Mouse (Mus musculus) urinary bladder, postnatal 10 days (tissue): ENCODE results near the gene Iqschfp.
"Not testable (repeated sequence)": the region's sequence is repeated elsewhere in the genome, so short reads cannot be mapped to it uniquely, and the experiment has no call there.

Source experiments
- DNase-seq: peaks from one replicate; pipeline ENCODE4 v3.0.0; 2022; ENCODE audit warnings: low spot score

Gene Iqschfp

DNA sequence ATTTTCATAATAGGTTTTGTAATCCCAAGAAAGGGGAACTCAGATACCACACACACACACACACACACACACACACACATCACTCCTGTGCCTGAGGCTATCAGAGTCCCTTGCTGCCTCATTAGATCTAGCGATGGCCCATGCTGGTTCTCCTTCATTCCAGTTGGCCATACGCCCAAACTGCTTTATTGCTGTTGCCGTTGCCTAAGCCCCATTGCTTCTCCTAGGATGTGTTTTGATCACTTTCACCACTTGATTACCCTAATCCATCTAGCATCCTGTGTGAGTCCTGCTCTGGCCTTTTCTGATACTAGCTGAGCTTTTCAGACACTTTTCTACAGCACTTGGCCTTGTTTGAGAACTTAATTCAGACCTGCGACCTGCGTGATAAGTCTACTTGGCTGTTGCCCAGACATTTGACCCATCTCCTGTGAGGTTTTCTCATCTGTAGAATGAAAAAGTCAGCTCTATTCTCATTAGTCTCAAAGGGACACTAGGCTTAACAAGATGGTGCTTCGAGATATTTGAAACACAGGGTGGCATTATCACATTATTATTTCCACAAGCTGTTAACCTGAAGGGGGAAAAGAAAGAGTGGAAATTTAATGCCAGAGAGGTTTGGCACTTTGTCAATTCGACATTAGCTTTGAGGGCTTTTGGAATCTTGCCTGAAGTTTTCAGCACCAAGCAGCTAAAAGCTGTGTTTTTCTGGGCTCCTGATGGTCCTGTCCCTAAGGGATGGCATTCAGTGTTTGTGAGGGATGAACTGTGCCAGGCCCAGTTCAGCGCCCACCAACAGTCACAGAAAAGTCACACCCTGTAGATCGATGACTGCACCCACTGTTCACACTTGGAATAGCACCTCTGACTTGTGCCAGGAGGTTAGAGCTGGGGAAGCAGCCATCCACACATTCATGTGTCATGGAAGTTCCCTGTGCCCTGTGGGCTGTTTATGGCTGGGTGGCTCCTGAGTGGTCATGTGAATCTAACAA is 179.7 kb downstream of the Iqschfp start:
- DNase-seq, result no peak

DNA sequence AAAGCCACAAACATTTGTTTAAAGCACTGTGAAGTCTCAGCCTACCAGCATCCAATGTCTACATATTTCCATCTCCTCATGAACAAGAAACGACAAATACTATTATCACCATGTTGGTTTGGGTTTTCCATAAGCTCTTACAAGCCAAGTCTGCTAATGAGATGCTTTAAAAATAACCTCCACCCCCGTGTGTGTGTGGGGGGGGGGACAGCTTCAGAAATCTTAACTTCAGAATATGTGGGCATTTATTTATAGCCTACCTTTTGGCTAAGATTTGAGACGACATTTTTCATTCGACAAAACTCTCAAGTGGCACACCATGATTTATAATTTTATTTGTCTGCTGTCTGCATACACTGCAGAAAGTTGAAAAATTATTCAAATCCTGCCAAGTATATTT is 185.4 kb downstream of the Iqschfp start:
- no peak for DNase-seq

- no peak for DNase-seq
Measured at GRCm38 (mm10) chr3:68085024-68085423, 193.0 kb downstream of the Iqschfp start.

DNA sequence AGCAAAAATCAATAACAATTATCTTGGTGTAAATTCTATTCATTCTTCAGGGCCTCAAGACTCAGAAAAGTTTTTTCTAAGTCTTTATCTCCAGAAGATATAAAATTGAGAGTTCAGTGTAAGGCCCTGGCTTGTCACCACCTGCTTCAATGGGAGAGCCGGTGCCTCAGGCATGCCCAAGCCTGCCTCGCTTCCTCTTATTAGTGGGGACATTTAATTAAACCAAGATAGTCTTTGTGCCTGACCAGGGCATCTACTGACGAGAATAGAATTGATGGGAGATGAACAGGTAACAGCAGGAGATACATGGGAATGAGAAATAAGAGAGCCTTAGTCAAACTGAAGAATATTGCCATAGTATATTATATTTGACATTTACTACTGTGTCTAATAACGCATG is 200.1 kb downstream of the Iqschfp start:
- no peak for DNase-seq

GRCm38 (mm10) chr3:68096724-68097431 is 204.8 kb downstream of the Iqschfp start:
- DNase-seq, result no peak

- DNase-seq, result not testable (repeated sequence)
Measured at GRCm38 (mm10) chr3:68099561-68099960, 207.5 kb downstream of the Iqschfp start.

DNA sequence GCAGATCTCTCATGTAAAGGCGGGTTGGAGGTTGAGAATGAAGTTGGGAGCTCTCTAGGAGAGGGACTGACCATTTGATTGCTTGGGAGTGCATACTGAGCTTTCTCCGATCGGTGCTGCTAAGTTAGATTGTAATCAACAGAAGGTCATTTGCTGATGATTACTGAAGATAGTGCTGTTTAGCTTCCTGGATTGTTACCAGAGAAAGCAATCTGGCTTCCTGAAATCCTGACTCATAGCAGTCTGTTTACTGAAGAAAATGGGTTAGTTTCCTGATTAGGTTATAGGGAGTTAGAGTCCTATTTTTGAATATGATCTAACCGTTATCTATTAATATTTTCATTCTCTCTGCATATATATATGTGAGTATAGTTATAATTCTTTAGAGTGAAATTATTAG is 209.3 kb downstream of the Iqschfp start:
- DNase-seq, result no peak

DNA sequence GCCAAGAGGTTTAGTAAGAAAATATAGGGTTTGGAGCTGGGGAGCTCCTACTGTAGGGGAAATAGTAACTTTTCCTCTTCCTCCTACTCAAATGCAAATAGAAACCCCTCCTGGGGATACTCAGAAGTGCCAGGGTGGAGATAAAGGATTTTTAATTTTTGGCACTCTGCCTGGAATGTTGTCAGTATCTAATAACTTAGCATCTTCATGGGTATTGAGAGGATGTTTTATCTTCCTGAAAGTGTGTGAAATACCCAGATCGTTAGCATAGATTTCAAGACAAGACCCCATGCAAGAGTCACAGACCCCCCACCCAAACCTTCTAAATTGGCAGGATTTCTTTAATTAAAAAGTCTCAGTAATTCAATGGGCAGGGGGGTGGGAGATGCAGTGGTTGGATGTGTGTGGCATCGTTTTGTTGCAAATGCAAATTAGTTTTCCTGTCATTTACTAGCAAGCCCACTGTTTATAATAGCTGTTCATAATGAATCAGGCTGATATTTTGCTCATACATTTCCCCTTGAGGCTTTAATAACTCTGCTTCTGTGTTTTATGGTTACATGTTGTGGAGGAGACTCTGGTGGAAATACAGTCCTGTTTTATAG is 213.2 kb downstream of the Iqschfp start:
- no peak for DNase-seq

DNA sequence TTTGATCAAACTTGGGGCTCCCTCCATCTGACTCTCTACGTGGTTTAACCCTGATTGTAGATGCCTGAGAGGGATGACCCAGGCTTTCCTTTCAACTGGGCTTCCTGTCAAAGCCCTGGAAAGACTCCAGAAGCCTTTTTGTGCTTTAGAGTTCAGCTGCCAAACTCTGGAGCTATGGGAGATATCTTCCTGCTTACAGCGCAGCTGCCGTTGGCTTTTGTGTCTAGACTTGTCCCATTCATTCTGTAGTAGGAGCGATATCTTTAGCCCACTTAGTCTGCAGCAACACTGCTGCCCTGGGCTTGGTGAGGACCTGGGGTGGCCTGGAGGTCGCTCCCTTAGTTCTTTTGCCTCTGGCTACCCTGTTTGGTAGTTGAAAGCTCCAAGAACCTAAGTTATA is 229.3 kb downstream of the Iqschfp start:
- DNase-seq, result no peak

GRCm38 (mm10) chr3:68126284-68126856 is 234.3 kb downstream of the Iqschfp start:
- no peak for DNase-seq

DNA sequence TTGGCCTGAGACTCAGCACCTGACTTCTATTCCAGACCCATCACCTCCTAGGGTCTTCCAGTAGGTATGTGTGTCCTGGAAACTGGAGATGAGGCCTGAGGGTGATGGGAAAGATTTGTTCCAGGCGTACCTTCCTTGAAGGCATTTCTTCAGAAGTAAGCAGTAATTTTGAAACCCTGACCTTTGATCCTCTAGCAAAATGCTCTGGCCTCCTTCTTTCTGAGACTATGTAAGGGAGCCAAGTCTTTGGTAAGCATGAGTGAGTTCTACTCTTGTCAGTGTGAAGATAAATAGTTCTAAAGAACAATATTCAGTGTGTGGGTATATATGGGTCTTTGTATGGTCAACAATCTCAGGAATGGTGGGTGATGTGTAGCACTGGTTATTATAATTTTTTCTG is 238.4 kb downstream of the Iqschfp start:
- no peak for DNase-seq

GRCm38 (mm10) chr3:68138833-68139627 is 247.0 kb downstream of the Iqschfp start:
- DNase-seq, result no peak

GRCm38 (mm10) chr3:68150688-68151087 is 258.7 kb downstream of the Iqschfp start:
- no peak for DNase-seq

GRCm38 (mm10) chr3:68160175-68160574 is 268.1 kb downstream of the Iqschfp start:
- DNase-seq, result no peak

DNA sequence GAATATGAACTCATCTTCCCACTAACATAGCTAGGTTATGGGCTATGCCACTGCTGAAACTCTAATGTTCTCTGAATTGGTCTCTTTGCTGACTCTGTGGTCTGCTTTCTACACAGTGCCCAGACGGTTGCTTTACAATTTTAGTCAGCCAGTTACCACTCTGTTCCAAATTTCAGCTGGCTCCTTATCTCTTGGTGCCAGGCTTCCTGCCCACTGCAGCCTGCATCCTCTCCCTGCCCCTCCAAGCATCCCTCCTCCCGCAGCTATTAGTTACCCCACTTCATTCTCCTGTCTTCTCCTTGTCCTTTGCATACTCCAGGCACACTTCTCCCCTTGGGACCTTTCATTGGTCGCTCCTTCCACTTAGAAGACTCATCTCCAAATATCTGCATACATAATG is 268.7 kb downstream of the Iqschfp start:
- DNase-seq, result no peak

DNA sequence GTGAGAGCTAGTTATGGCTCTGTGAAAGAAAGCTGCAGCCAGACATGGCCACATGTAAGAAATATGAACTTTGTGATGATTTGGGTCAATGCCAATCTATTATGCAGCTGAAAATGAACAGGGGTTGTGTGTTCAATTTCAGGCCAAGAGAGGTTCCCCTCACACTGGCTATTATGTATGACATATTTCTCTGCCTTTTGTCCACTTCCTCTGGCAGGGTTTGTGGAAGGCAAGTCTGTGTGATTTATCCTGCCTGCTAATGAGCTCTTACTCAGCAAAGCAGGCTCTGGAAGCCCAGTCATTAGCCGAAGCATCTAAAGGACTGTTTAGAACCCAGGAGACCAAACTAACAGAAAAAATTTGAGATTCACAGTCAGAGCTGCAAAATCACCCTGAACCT is 286.2 kb downstream of the Iqschfp start:
- no peak for DNase-seq

DNA sequence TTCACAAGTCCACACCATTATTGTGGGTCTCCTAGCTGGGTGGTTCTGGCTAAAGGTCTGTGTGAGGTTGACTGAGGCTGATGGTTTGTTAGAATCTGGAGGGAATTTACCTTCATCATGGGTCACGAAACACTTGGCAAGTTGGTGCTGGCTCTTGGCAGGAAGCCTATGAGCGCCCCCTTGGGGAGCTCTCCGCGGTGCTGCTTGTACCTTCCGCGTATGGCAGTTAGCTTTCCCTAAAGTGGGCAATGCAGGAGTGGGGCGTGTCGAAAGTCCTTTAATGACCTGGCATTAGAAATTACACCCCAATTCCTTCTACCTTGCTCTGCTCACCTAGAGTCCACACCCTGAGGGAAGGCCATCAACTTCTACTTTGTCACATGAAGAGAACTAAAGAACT is 295.4 kb downstream of the Iqschfp start:
- DNase-seq, result no peak

DNA sequence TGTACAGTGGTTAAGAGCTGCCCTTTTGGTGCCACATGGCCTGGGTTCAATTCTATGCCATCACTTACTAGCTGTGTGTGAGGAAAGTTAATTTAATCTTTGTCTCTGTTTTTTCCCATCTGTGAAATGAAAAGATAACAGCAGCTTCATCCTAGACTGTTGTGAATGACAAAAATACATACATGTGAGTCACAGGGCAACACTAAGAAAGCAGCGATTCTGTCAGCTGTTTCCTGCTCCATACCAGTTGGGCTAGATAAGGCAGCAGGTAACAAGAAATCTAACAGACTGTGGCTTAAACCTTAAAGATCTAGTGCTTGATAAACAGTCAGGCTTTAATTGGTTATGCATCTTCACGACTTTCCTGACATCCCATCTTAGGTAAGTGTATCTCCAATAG is 297.1 kb downstream of the Iqschfp start:
- no peak for DNase-seq

DNA sequence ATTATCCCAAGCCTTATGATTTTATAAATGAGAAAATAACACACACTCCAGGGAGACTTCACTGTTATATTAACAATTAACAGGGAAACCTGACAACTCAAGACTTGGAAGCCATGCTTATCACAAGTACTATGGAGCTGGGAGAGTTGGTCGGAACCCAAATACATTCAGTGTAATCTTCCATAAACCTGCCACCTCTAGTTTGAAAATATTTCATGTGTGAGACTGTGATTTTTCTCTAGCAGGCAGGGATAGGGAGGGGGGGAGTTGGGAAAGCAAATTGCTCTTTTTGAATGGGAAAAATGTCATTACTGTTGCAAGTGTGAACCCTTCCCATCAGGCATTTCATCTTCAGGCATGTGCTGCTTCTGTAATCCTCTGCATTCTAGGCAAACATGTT is 304.9 kb downstream of the Iqschfp start:
- DNase-seq, result no peak

- no peak for DNase-seq
Measured at GRCm38 (mm10) chr3:68201214-68201613, 309.2 kb downstream of the Iqschfp start.

DNA sequence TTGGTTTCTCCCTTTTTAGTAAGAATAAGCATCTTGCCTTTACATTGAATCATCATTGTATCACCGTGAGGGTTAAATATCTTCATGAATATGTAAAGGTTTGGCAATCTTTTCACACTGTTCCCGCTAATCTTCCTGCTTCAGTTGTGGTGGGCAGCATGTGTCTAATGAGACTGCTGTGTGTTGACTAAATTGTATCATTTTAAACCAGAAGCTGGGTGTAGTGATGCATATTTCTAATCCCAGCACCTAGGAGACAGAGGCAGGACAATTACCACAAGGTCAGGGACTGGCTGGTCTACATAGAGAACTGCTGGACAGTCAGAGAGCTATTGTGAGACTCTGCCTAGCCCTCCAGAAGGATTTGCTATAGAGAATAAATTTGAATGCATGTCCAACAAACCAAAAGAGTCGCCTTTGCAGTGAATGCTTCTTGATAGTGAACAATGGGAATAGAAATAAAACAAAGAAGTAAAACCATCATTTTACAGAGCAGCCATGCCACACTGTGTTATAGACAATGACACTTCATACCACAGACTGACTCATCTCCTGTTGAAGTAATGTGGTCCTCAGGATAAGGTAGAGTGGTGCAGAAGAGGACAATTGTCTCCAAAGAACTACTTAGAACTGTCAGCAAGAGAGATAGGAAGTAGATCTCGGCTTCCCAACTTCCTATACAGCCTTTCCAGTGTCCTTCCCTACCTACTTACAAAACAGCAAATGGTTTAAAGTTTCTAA is 310.3 kb downstream of the Iqschfp start:
- no peak for DNase-seq
